Mouse (Mus musculus): ENCODE measurements around the gene Prkab1. TPM values are rescaled to one million over a fixed set of nuclear protein-coding genes. Genes with fewer than 3 reads are reported as not detected.

The Prkab1 gene
- polyA plus RNA-seq, 1 experiment = 102 TPM

DNA sequence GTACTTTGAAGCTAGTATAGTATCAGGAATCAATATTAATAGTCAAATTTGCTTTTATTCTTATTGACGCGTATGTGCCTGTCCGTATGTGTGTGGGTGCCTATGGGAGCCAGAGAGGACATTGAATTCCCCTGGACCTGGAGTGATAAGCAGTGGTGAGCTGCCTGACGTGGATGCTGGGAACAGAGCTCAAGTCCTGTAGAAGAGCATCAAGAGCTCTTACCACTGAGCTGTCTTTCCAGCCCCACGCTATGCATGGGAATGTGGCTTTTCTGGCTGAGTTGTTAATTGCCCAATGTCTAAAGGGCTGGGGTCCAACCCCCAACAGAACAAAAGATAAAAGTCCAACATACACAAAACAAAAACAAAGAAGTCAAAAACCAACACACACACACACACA, 47.9 kb downstream of the Prkab1 start:
- Histone ChIP-seq H3K27ac (ENCODE audit: control insufficient read depth, insufficient read depth, low read length) (no peak overlapping the region), H3K4me1 (replicated peaks; ENCODE audit: control insufficient read depth, insufficient read depth, low read length) (no peaks in the 10 kb centered on the region), H3K27me3 (ENCODE audit: control insufficient read depth, insufficient read depth, low read length) (no peaks in the 10 kb centered on the region), H3K36me3 (ENCODE audit: control insufficient read depth, insufficient read depth, low read length) (peaks cover 11% of the 10 kb centered on the region; the same call in 1 of the 2 replicates), H3K4me3 (ENCODE audit: control insufficient read depth, insufficient read depth, low read length) (no peak overlapping the region)
- TF ChIP-seq CTCF (IDR thresholded peaks at IDR 0.05; ENCODE audit: borderline replicate concordance, control insufficient read depth, extremely low read depth, insufficient read depth, low read length, poor library complexity) = no peak
- TF ChIP-seq POLR2A (IDR thresholded peaks at IDR 0.05; ENCODE audit: control insufficient read depth, extremely low read depth, insufficient read depth, low read length, poor library complexity) = no peak
- no peak for DNase-seq
- WGBS = 97% methylated on average over 5 of the region's 5 CpGs

DNA sequence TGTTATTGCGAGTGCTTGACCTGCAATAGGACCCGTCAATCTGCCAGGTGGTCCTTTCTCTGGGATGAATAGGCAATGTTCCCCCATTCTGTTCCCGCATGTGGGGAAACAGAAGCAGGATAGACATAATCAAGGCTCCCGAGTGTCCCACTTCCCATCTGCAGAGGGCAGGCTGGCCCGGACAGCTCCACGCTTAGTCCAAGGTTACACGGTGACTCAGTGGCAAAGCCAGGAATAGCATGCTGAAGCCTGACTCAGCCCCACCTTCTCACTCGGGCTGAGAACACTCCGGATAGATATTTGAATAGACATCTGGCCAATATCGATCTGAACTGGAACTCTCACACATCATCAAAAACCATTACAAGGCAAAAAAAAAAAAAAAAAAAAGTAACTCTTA, 48.6 kb downstream of the Prkab1 start:
- WGBS = 97% methylated on average over 10 of the region's 10 CpGs

GRCm38 (mm10) chr5:115971236-115971635, 53.1 kb downstream of the Prkab1 start:
- H3K4me1 ChIP-seq (replicated peaks; ENCODE audit: control insufficient read depth, insufficient read depth, low read length) = no peaks in the 10 kb centered on the region
- H3K36me3 ChIP-seq (ENCODE audit: control insufficient read depth, insufficient read depth, low read length) = peaks cover 14% of the 10 kb centered on the region; the same call in 1 of the 2 replicates
- H3K4me3 ChIP-seq (ENCODE audit: control insufficient read depth, insufficient read depth, low read length) = no peak overlapping the region
- no peak for DNase-seq
- TF ChIP-seq POLR2A (IDR thresholded peaks at IDR 0.05; ENCODE audit: control insufficient read depth, extremely low read depth, insufficient read depth, low read length, poor library complexity) = no peak
- no peak for TF ChIP-seq CTCF (IDR thresholded peaks at IDR 0.05; ENCODE audit: borderline replicate concordance, control insufficient read depth, extremely low read depth, insufficient read depth, low read length, poor library complexity)
- no peak overlapping the region for H3K27ac ChIP-seq (ENCODE audit: control insufficient read depth, insufficient read depth, low read length)
- H3K27me3 ChIP-seq (ENCODE audit: control insufficient read depth, insufficient read depth, low read length) = no peaks in the 10 kb centered on the region
- WGBS = 93% methylated on average over 15 of the region's 15 CpGs

More for the DNA sequence above, 48.6 kb downstream of the Prkab1 start:
- Histone ChIP-seq H3K4me1 (replicated peaks; ENCODE audit: control insufficient read depth, insufficient read depth, low read length) (no peaks in the 10 kb centered on the region), H3K36me3 (ENCODE audit: control insufficient read depth, insufficient read depth, low read length) (peaks cover 11% of the 10 kb centered on the region; the same call in 1 of the 2 replicates), H3K27ac (ENCODE audit: control insufficient read depth, insufficient read depth, low read length) (no peak overlapping the region), H3K27me3 (ENCODE audit: control insufficient read depth, insufficient read depth, low read length) (no peaks in the 10 kb centered on the region), H3K4me3 (ENCODE audit: control insufficient read depth, insufficient read depth, low read length) (no peak overlapping the region)
- TF ChIP-seq CTCF (IDR thresholded peaks at IDR 0.05; ENCODE audit: borderline replicate concordance, control insufficient read depth, extremely low read depth, insufficient read depth, low read length, poor library complexity) (no peak), POLR2A (IDR thresholded peaks at IDR 0.05; ENCODE audit: control insufficient read depth, extremely low read depth, insufficient read depth, low read length, poor library complexity) (no peak)
- no peak for DNase-seq

Other genes with a start within 250 kb of the Prkab1 start
- gene Cit, start 179.2 kb downstream of the Prkab1 start, polyA plus RNA-seq (2012; rRNA removed) = 14.1 and 21.9 TPM in 2 replicates
- 0.05 TPM in 1 of 2 replicates, not detected in the other for gene Tmem233, start 58.7 kb upstream of the Prkab1 start, polyA plus RNA-seq (2012; rRNA removed)

Data from thymus, adult 2 months (tissue).